Mouse (Mus musculus): Measurements from ENCODE around the gene Itsn1. TPM values are rescaled to one million over a fixed set of nuclear protein-coding genes. Genes with fewer than 3 reads are reported as not detected.

The Itsn1 gene
- polyA plus RNA-seq, 1 experiment from 2014 or later: 29.6 TPM

- 88% methylated on average over 6 of the region's 6 CpGs for WGBS
- Histone ChIP-seq H3K4me3 (no peak overlapping the region), H3K9ac (no peak overlapping the region), H3K27me3 (no peaks in the 10 kb centered on the region), H3K9me3 (no peaks in the 10 kb centered on the region), H3K4me2 (no peak overlapping the region), H3K27ac (no peak overlapping the region), H3K36me3 (peaks cover 62% of the 10 kb centered on the region), H3K4me1 (peaks cover 6% of the 10 kb centered on the region)
- ATAC-seq (ENCODE audit: insufficient number of reproducible peaks, insufficient read depth, low FRiP score, low TSS enrichment, low read depth): no peak
Observed at GRCm38 (mm10) chr16:91822759-91823158, 93.7 kb downstream of the Itsn1 start.

GRCm38 (mm10) chr16:91825774-91826325 lies 96.8 kb downstream of the Itsn1 start:
- peaks cover 6% of the 10 kb centered on the region for H3K4me1 ChIP-seq
- WGBS: 65% methylated on average over 9 of the region's 9 CpGs
- no peak overlapping the region for H3K27ac ChIP-seq
- H3K36me3 ChIP-seq: peaks cover 59% of the 10 kb centered on the region
- no peaks in the 10 kb centered on the region for H3K27me3 ChIP-seq
- no peak for ATAC-seq (ENCODE audit: insufficient number of reproducible peaks, insufficient read depth, low FRiP score, low TSS enrichment, low read depth)
- H3K4me3 ChIP-seq: no peak overlapping the region
- H3K4me2 ChIP-seq: no peak overlapping the region
- no peaks in the 10 kb centered on the region for H3K9me3 ChIP-seq
- no peak overlapping the region for H3K9ac ChIP-seq

- no peak for ATAC-seq (ENCODE audit: insufficient number of reproducible peaks, insufficient read depth, low FRiP score, low TSS enrichment, low read depth)
- Histone ChIP-seq H3K4me1 (peaks cover 6% of the 10 kb centered on the region), H3K9me3 (no peaks in the 10 kb centered on the region), H3K4me3 (no peak overlapping the region), H3K27me3 (no peaks in the 10 kb centered on the region), H3K36me3 (peaks cover 55% of the 10 kb centered on the region), H3K9ac (no peak overlapping the region), H3K27ac (peak overlapping the region; percentile 39; the same call in 1 of the 2 replicates), H3K4me2 (no peak overlapping the region)
- 66% methylated on average over 2 of the region's 2 CpGs for WGBS
Observed at GRCm38 (mm10) chr16:91826893-91827292, 97.8 kb downstream of the Itsn1 start.

GRCm38 (mm10) chr16:91827456-91827855 lies 98.4 kb downstream of the Itsn1 start:
- ATAC-seq (ENCODE audit: insufficient number of reproducible peaks, insufficient read depth, low FRiP score, low TSS enrichment, low read depth): no peak
- no peak overlapping the region for H3K4me3 ChIP-seq
- H3K4me2 ChIP-seq: no peak overlapping the region
- peaks cover 50% of the 10 kb centered on the region for H3K36me3 ChIP-seq
- WGBS: 66% methylated on average over 5 of the region's 5 CpGs
- H3K9ac ChIP-seq: no peak overlapping the region
- H3K27me3 ChIP-seq: no peaks in the 10 kb centered on the region
- peaks cover 6% of the 10 kb centered on the region for H3K4me1 ChIP-seq
- 0 out of 2 replicates have a peak overlapping the region, but pooled peaks have one; percentile 39 for H3K27ac ChIP-seq
- no peaks in the 10 kb centered on the region for H3K9me3 ChIP-seq

- Histone ChIP-seq H3K27me3 (no peaks in the 10 kb centered on the region), H3K4me1 (peaks cover 6% of the 10 kb centered on the region), H3K4me3 (no peak overlapping the region), H3K36me3 (peaks cover 44% of the 10 kb centered on the region), H3K9me3 (no peaks in the 10 kb centered on the region), H3K4me2 (no peak overlapping the region), H3K27ac (no peak overlapping the region), H3K9ac (no peak overlapping the region)
- 82% methylated on average over 7 of the region's 7 CpGs for WGBS
- ATAC-seq (ENCODE audit: insufficient number of reproducible peaks, insufficient read depth, low FRiP score, low TSS enrichment, low read depth): no peak
Observed at GRCm38 (mm10) chr16:91828160-91828559, 99.1 kb downstream of the Itsn1 start.

- no peaks in the 10 kb centered on the region for H3K9me3 ChIP-seq
- no peak overlapping the region for H3K4me2 ChIP-seq
- H3K4me1 ChIP-seq: peaks cover 6% of the 10 kb centered on the region
- no peak for ATAC-seq (ENCODE audit: insufficient number of reproducible peaks, insufficient read depth, low FRiP score, low TSS enrichment, low read depth)
- 82% methylated on average over 5 of the region's 5 CpGs for WGBS
- no peak overlapping the region for H3K4me3 ChIP-seq
- H3K27ac ChIP-seq: no peak overlapping the region
- no peaks in the 10 kb centered on the region for H3K27me3 ChIP-seq
- H3K9ac ChIP-seq: no peak overlapping the region
- peaks cover 44% of the 10 kb centered on the region for H3K36me3 ChIP-seq
Observed at GRCm38 (mm10) chr16:91828603-91829002, 99.5 kb downstream of the Itsn1 start.

GRCm38 (mm10) chr16:91829121-91829520 lies 100.0 kb downstream of the Itsn1 start:
- peaks cover 44% of the 10 kb centered on the region for H3K36me3 ChIP-seq
- 80% methylated on average over 5 of the region's 5 CpGs for WGBS
- peaks cover 6% of the 10 kb centered on the region for H3K4me1 ChIP-seq
- no peak overlapping the region for H3K27ac ChIP-seq
- no peak overlapping the region for H3K4me3 ChIP-seq
- H3K4me2 ChIP-seq: no peak overlapping the region
- H3K9ac ChIP-seq: no peak overlapping the region
- no peaks in the 10 kb centered on the region for H3K9me3 ChIP-seq
- no peaks in the 10 kb centered on the region for H3K27me3 ChIP-seq
- no peak for ATAC-seq (ENCODE audit: insufficient number of reproducible peaks, insufficient read depth, low FRiP score, low TSS enrichment, low read depth)

- Histone ChIP-seq H3K9ac (no peak overlapping the region), H3K4me2 (no peak overlapping the region), H3K4me3 (no peak overlapping the region), H3K27ac (no peak overlapping the region), H3K27me3 (no peaks in the 10 kb centered on the region), H3K4me1 (peaks cover 6% of the 10 kb centered on the region), H3K36me3 (peaks cover 44% of the 10 kb centered on the region), H3K9me3 (no peaks in the 10 kb centered on the region)
- 87% methylated on average over 23 of the region's 23 CpGs for WGBS
- ATAC-seq (ENCODE audit: insufficient number of reproducible peaks, insufficient read depth, low FRiP score, low TSS enrichment, low read depth): no peak
Observed at GRCm38 (mm10) chr16:91830260-91830659, 101.2 kb downstream of the Itsn1 start.

GRCm38 (mm10) chr16:91833121-91833520 lies 104.0 kb downstream of the Itsn1 start:
- Histone ChIP-seq H3K4me3 (no peak overlapping the region), H3K27ac (no peak overlapping the region), H3K4me1 (peaks cover 5% of the 10 kb centered on the region; the same call in 1 of the 2 replicates), H3K36me3 (peaks cover 39% of the 10 kb centered on the region), H3K9ac (no peak overlapping the region), H3K4me2 (no peak overlapping the region), H3K27me3 (no peaks in the 10 kb centered on the region), H3K9me3 (no peaks in the 10 kb centered on the region)
- ATAC-seq (ENCODE audit: insufficient number of reproducible peaks, insufficient read depth, low FRiP score, low TSS enrichment, low read depth): no peak
- WGBS: 86% methylated on average over 5 of the region's 5 CpGs

GRCm38 (mm10) chr16:91833558-91833957 lies 104.5 kb downstream of the Itsn1 start:
- H3K9ac ChIP-seq: no peak overlapping the region
- no peak for ATAC-seq (ENCODE audit: insufficient number of reproducible peaks, insufficient read depth, low FRiP score, low TSS enrichment, low read depth)
- H3K36me3 ChIP-seq: peaks cover 37% of the 10 kb centered on the region
- H3K4me2 ChIP-seq: no peak overlapping the region
- H3K27ac ChIP-seq: no peak overlapping the region
- WGBS: 90% methylated on average over 2 of the region's 2 CpGs
- H3K4me3 ChIP-seq: no peak overlapping the region
- no peaks in the 10 kb centered on the region for H3K27me3 ChIP-seq
- H3K4me1 ChIP-seq: peaks cover 5% of the 10 kb centered on the region; the same call in 1 of the 2 replicates
- H3K9me3 ChIP-seq: no peaks in the 10 kb centered on the region

GRCm38 (mm10) chr16:91833981-91834380 lies 104.9 kb downstream of the Itsn1 start:
- H3K36me3 ChIP-seq: peaks cover 34% of the 10 kb centered on the region
- no peak overlapping the region for H3K27ac ChIP-seq
- H3K9me3 ChIP-seq: no peaks in the 10 kb centered on the region
- H3K4me2 ChIP-seq: no peak overlapping the region
- H3K9ac ChIP-seq: no peak overlapping the region
- H3K4me1 ChIP-seq: peaks cover 5% of the 10 kb centered on the region; the same call in 1 of the 2 replicates
- ATAC-seq (ENCODE audit: insufficient number of reproducible peaks, insufficient read depth, low FRiP score, low TSS enrichment, low read depth): no peak
- 82% methylated on average over 1 of the region's 1 CpGs for WGBS
- H3K4me3 ChIP-seq: no peak overlapping the region
- no peaks in the 10 kb centered on the region for H3K27me3 ChIP-seq

GRCm38 (mm10) chr16:91835790-91836189 lies 106.7 kb downstream of the Itsn1 start:
- peaks cover 26% of the 10 kb centered on the region for H3K36me3 ChIP-seq
- no peak for ATAC-seq (ENCODE audit: insufficient number of reproducible peaks, insufficient read depth, low FRiP score, low TSS enrichment, low read depth)
- H3K9ac ChIP-seq: no peak overlapping the region
- no peak overlapping the region for H3K4me2 ChIP-seq
- no peak overlapping the region for H3K4me3 ChIP-seq
- H3K4me1 ChIP-seq: peaks cover 19% of the 10 kb centered on the region
- 91% methylated on average over 6 of the region's 6 CpGs for WGBS
- no peaks in the 10 kb centered on the region for H3K27me3 ChIP-seq
- H3K27ac ChIP-seq: no peak overlapping the region; the same call in 1 of the 2 replicates
- H3K9me3 ChIP-seq: no peaks in the 10 kb centered on the region

Measured in embryonic facial prominence, embryonic 13.5 days (tissue).